In genomic region chr3:30012666-30013365, GRCm38 (mm10) we compare ENCODE assay signal across 8 mouse cellular contexts.
A peak's percentile ranks its signal among the peaks of the same experiment; 100 is the strongest.
DNase-seq lines count a peak whose midpoint lies in the region; ATAC-seq and TF ChIP-seq lines count a peak whose summit lies in the region.

No protein-coding gene starts in this region.

- no peaks in the 10 kb centered on the region for H3K36me3 ChIP-seq in hindbrain, embryonic 14.5 days (replicated peaks; ENCODE audit: control insufficient read depth, insufficient read depth)
- no peaks in the 10 kb centered on the region for H3K36me3 ChIP-seq in liver, embryonic 11.5 days (ENCODE audit: control insufficient read depth, insufficient read depth, low read length)
- H3K36me3 ChIP-seq in midbrain, postnatal 0 days (ENCODE audit: insufficient read depth, low read length) = no peaks in the 10 kb centered on the region
- no peaks in the 10 kb centered on the region for H3K36me3 ChIP-seq in thymus, adult 2 months (ENCODE audit: control insufficient read depth, insufficient read depth, low read length)

- peaks cover 25% of the 10 kb centered on the region for H3K27me3 ChIP-seq in hindbrain, embryonic 14.5 days (ENCODE audit: control insufficient read depth, insufficient read depth, low read length)
- H3K27me3 ChIP-seq in liver, embryonic 11.5 days (replicated peaks; ENCODE audit: control insufficient read depth, insufficient read depth, low read length) = peaks cover 15% of the 10 kb centered on the region
- peaks cover 12% of the 10 kb centered on the region; the same call in 1 of the 2 replicates for H3K27me3 ChIP-seq in midbrain, postnatal 0 days (ENCODE audit: insufficient read depth, low read length)
- H3K27me3 ChIP-seq in thymus, adult 2 months (ENCODE audit: control insufficient read depth, insufficient read depth, low read length) = peaks cover 5% of the 10 kb centered on the region; the same call in 1 of the 2 replicates

- WGBS in hindbrain, embryonic 14.5 days = under 1% methylated on average over 29 of the region's 29 CpGs
- WGBS in liver, embryonic 11.5 days = under 1% methylated on average over 29 of the region's 29 CpGs
- 0% methylated on average over 29 of the region's 29 CpGs for WGBS in midbrain, postnatal 0 days
- under 1% methylated on average over 29 of the region's 29 CpGs for WGBS in thymus, adult 2 months

- peak overlapping the region; percentile 85 for H3K4me3 ChIP-seq in brown adipose tissue, adult 24 weeks (ENCODE audit: insufficient read depth, low read depth, low read length)
- H3K4me3 ChIP-seq in hindbrain, embryonic 14.5 days (replicated peaks; ENCODE audit: low read length) = peak overlapping the region; percentile 41
- H3K4me3 ChIP-seq in liver, embryonic 11.5 days (ENCODE audit: low read depth, low read length) = peak overlapping the region; percentile 57
- H3K4me3 ChIP-seq in midbrain, postnatal 0 days (ENCODE audit: low read depth, low read length) = peak overlapping the region; percentile 39
- H3K4me3 ChIP-seq in thymus, adult 2 months (ENCODE audit: control insufficient read depth, insufficient read depth, low read length) = no peak overlapping the region; the same call in 1 of the 2 replicates

- peak overlapping the region; percentile 74 for H3K4me2 ChIP-seq in hindbrain, embryonic 14.5 days (replicated peaks)
- peak overlapping the region; percentile 85 for H3K4me2 ChIP-seq in liver, embryonic 11.5 days
- H3K4me2 ChIP-seq in midbrain, postnatal 0 days (ENCODE audit: low read depth, low read length, poor library complexity, severe bottlenecking) = peak overlapping the region; percentile 71

- no peak for TF ChIP-seq POLR2A in thymus, adult 2 months (IDR thresholded peaks at IDR 0.05; ENCODE audit: control insufficient read depth, extremely low read depth, insufficient read depth, low read length, poor library complexity)

- H3K27ac ChIP-seq in brown adipose tissue, adult 24 weeks (replicated peaks; ENCODE audit: low read depth, low read length) = peak overlapping the region; percentile 91
- H3K27ac ChIP-seq in hindbrain, embryonic 14.5 days = peak overlapping the region; percentile 55
- H3K27ac ChIP-seq in liver, embryonic 11.5 days (ENCODE audit: low read depth, low read length) = no peak overlapping the region
- no peak overlapping the region for H3K27ac ChIP-seq in midbrain, postnatal 0 days (ENCODE audit: low read depth, low read length)
- H3K27ac ChIP-seq in thymus, adult 2 months (ENCODE audit: control insufficient read depth, insufficient read depth, low read length) = no peak overlapping the region

- no peaks in the 10 kb centered on the region for H3K4me1 ChIP-seq in brown adipose tissue, adult 24 weeks (ENCODE audit: control insufficient read depth, insufficient read depth, insufficient read length, low read length)
- H3K4me1 ChIP-seq in hindbrain, embryonic 14.5 days (replicated peaks; ENCODE audit: control insufficient read depth, insufficient read depth, low read length) = peaks cover 12% of the 10 kb centered on the region
- no peaks in the 10 kb centered on the region for H3K4me1 ChIP-seq in liver, embryonic 11.5 days (replicated peaks; ENCODE audit: control insufficient read depth, insufficient read depth, low read length)
- peaks cover 4% of the 10 kb centered on the region; the same call in 1 of the 2 replicates for H3K4me1 ChIP-seq in midbrain, postnatal 0 days (ENCODE audit: insufficient read depth, low read length)
- no peaks in the 10 kb centered on the region for H3K4me1 ChIP-seq in thymus, adult 2 months (replicated peaks; ENCODE audit: control insufficient read depth, insufficient read depth, low read length)

- peak; percentile 56; the same call in 1 of the 2 replicates for ATAC-seq in hindbrain, embryonic 14.5 days (ENCODE audit: low FRiP score)
- ATAC-seq in liver, embryonic 11.5 days (replicated peaks; ENCODE audit: low FRiP score) = no peak
- 0 out of 2 replicates have a peak, but pooled peaks have one; percentile 41 for ATAC-seq in midbrain, postnatal 0 days (ENCODE audit: low FRiP score)

- peak overlapping the region; percentile 56 for H3K9ac ChIP-seq in hindbrain, embryonic 14.5 days
- peak overlapping the region; percentile 52 for H3K9ac ChIP-seq in liver, embryonic 11.5 days (ENCODE audit: low read depth, low read length)
- no peak overlapping the region for H3K9ac ChIP-seq in midbrain, postnatal 0 days (replicated peaks; ENCODE audit: low read length, poor library complexity, severe bottlenecking)

- TF ChIP-seq CTCF in midbrain, postnatal 0 days (IDR thresholded peaks at IDR 0.05) = no peak
- no peak for TF ChIP-seq CTCF in thymus, adult 2 months (IDR thresholded peaks at IDR 0.05; ENCODE audit: borderline replicate concordance, control insufficient read depth, extremely low read depth, insufficient read depth, low read length, poor library complexity)

- H3K9me3 ChIP-seq in hindbrain, embryonic 14.5 days (ENCODE audit: control insufficient read depth, low read length) = no peaks in the 10 kb centered on the region
- no peaks in the 10 kb centered on the region for H3K9me3 ChIP-seq in liver, embryonic 11.5 days (ENCODE audit: control insufficient read depth, low read length)
- no peaks in the 10 kb centered on the region for H3K9me3 ChIP-seq in midbrain, postnatal 0 days (ENCODE audit: low read length)

- DNase-seq in R1 (ENCODE audit: low read depth, low spot score) = peak; percentile 57
- peak; percentile 59 for DNase-seq in gastrocnemius, adult 8-10 months (ENCODE audit: low spot score in 2 of 2)
- DNase-seq in hindbrain, embryonic 14.5 days (ENCODE audit: low spot score) = peak; percentile 56
- peak; percentile 57 for DNase-seq in liver, embryonic 11.5 days (ENCODE audit: low spot score)
- DNase-seq in midbrain, postnatal 0 days (ENCODE audit: low spot score) = peak; percentile 56
- no peak for DNase-seq in thymus, adult 2 months
- DNase-seq in thymus, postnatal 36 days = no peak

Comparison
In these comparisons a context has a peak if more than half of its experiments do, and no peak if none do; other contexts are left out.
1. DNase-seq: peak in R1 (single experiment), gastrocnemius, adult 8-10 months (2 of 2), hindbrain, embryonic 14.5 days (single experiment), liver, embryonic 11.5 days (single experiment) and midbrain, postnatal 0 days (single experiment); none in thymus, adult 2 months (single experiment) and thymus, postnatal 36 days (0 of 2).
2. H3K27ac ChIP-seq: peak in brown adipose tissue, adult 24 weeks (single experiment) and hindbrain, embryonic 14.5 days (single experiment); none in liver, embryonic 11.5 days (single experiment), midbrain, postnatal 0 days (single experiment) and thymus, adult 2 months (single experiment).
3. Peak in every context shown above with its lines, with median percentiles within 50 percentile points of each other: H3K4me2 ChIP-seq.